Mouse (Mus musculus): ENCODE data around the gene Cd200r4.
"Not testable (repeated sequence)": the region's sequence is repeated elsewhere in the genome, so short reads cannot be mapped to it uniquely, and the experiment has no call there.

Gene Cd200r4

DNA sequence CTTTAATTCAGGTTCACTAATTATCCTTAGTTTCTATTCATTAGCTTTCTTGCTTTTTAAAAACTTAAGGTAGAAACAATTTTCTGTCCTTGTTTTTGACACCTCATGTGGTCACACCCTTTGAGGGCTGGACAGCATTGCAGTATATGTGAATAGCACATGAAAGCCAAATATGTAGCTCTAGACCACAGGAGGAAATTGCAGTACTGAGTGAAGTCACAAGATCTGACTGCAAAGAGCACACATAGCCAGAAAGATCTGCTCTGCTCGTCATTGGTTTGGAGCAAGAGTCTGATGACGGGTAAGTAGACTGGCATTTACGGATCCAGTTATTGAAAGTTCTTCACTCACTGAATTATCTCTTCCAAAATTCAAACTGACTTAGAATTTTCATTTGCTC lies at the start of gene Cd200r4:
Gene Cd200r4, plus strand, starts transcription at position 190 of the 400 bp plus-strand sequence.
- in situ Hi-C loops (cut with MboI, MseI) = no loop called here

DNA sequence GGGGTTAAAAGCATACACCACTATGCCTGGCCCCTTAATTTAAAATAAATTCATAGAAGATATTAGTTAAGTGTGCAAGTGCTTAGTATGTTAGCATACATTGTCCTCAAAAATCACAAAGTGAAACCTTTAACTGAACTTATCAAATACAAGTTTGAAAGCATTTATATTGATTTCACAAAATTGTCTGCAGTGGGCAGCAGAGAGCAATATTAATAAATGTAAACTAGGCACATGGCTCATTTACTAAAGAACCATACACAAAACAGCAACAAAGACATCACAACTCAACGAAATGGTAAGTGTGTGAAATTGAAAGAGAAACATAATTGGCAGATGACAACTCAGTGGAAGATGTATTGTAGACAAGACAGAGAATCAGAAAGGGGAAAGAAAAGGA lies 49.7 kb upstream of the Cd200r4 start:
- in situ Hi-C loops (cut with MboI, MseI) = loop anchor here (5.0 to 25.0 kb wide), 2 partner anchors 325 to 650 kb away; partner anchors contain the start of gene Cd200

DNA sequence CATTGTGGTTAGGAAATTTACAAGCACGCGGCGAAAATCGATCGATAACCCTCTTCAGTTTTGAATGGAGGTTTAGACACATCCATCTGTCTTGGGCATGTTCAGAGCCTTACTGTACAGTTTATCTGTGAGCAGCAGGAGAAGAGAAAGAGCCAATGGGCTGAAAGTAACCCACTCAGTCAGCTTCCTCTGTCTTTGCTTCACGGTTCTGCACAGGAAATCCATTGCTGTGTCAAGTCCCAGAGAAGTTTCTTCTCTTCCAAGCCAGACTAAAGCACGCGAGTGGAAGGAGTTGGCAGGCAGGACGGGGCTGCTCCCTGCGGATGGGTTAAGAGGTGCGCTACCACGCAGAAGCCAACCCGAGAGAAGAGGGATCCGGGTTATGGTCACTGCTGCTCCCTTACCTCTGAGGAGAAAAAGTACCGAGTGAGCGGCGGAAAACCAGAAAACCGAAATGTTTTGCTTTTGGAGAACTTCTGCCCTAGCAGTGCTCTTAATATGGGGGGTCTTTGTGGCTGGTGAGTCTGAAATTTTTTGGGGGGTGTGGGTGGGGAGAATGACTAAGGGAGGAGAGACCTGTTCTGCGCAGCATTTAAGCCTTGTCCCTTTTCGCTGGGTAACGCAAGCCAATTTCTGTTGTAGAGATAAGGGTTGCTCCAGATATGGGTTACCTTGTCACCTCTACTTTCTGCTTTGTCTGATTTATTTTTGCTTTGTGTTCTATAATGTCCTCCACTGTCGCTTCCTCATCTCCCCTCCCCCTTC lies 45.8 kb upstream of the Cd200r4 start, which contains the start of gene Cd200r1:
Gene Cd200r1, plus strand, starts transcription at position 182 of the 765 bp plus-strand sequence.
- in situ Hi-C loops (cut with MboI, MseI) = loop anchor here (25.0 kb wide), 1 partner anchor 647 kb away; the partner anchor contains the start of gene Cd200

DNA sequence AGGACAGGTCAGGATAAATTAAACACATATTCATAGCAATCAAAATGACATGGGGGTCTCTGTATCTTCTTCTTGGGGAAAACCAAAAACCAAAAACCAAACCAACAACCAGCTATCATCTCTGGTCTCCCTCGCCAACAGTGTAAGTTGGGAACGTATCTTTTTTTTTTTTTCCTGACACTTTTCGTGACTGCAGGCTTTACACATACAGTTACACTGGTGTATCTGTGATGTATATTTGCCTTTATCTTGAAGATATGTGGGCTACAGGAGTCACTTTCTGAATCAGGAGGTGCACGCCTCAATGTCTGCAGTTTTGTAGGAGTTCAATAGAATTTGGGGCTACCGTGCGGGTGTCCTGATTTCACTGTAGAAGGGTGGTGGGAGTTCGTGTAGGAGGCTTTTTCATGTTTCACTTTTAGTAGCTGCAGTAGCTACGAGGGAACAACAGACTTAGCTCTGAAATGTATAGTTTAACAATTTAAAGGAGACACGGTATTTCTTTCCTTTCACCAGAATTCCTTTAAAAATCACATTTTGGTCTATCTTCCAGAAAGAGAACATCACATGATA lies 45.1 kb upstream of the Cd200r4 start:
- in situ Hi-C loops (cut with MboI, MseI) = loop anchor here (25.0 kb wide), 1 partner anchor 646 kb away; the partner anchor contains the start of gene Cd200

DNA sequence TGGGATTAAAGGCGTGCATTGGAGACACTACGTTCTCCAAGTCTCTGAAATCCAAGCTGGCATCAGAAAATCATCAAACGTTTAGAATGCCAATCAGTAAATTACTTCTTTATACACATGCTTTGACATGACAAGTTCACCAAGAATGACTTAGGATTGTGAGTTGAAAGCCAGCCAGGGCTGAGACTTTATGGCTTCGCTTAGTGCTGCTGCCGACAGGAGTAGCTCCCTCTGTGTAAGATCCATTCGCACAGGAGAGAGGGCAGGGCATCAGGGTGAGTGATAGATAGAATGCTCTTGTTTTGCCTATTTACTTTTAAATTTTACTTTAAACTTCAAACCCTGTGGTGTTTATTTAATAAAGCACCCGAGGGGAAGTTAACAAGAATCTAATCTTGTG lies 44.0 kb upstream of the Cd200r4 start:
- in situ Hi-C loops (cut with MboI, MseI) = loop anchor here (25.0 kb wide), 1 partner anchor 645 kb away; the partner anchor contains the start of gene Cd200

DNA sequence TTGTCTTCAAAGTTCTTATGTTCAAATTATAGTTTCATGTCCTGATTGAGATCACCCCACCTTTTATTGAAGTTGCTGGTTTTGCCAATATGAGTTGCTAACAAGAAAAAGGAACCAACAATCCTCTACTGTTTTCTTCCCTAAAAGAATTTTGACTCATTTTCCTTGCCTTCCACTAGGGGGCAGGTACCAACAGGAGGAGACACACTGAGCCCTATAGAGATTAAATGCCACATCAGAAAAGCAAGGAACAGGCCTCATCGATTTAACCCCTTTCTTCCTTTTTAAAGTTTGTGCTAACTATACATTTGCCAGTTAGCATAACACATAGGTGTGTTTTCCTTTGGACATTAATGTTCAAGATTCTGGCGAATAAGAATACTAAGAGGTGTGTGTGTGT lies 43.6 kb upstream of the Cd200r4 start:
- in situ Hi-C loops (cut with MboI, MseI) = loop anchor here (25.0 kb wide), 1 partner anchor 644 kb away; the partner anchor contains the start of gene Cd200

DNA sequence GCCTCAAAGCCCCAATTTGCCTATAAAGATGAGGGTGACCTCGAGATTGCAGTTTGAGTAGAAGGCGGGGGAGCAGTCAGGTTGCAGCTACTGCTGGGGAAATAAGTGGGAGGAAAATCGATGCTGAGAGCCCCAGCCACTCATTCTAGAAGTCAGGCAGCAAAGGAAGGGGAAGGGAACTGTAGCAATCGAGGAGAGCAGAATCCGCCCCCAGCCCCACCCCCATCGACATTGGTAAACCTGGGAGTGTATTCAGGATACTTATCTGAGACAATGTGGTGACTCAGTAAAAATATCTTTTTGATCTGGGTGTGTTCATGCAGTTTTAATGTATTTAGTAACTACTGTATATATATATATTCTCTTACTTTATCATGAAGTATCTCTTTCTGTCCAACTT lies 39.0 kb upstream of the Cd200r4 start:
- in situ Hi-C loops (cut with MboI, MseI) = loop anchor here (25.0 kb wide), 1 partner anchor 640 kb away; the partner anchor contains the start of gene Cd200

DNA sequence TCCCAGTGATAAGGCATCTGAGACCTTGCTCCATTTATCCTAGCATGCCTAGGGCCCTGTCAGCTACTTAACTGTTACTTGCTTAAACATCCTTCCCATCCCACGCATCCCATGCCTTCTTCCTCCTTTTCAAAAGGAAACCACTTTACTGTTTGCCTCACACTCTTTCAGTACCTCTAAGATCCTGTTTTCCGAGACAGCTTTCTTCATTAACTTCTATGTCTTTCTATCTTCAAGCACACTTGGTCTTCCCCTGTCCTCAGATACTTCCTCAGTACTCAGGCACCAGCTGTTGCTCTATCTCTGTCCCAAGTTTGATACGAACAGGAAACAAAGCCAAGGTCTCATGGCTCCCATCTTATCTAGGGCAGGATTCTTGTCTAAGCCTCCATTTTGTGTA lies 37.9 kb upstream of the Cd200r4 start:
- in situ Hi-C loops (cut with MboI, MseI) = loop anchor here (25.0 kb wide), 1 partner anchor 639 kb away; the partner anchor contains the start of gene Cd200

DNA sequence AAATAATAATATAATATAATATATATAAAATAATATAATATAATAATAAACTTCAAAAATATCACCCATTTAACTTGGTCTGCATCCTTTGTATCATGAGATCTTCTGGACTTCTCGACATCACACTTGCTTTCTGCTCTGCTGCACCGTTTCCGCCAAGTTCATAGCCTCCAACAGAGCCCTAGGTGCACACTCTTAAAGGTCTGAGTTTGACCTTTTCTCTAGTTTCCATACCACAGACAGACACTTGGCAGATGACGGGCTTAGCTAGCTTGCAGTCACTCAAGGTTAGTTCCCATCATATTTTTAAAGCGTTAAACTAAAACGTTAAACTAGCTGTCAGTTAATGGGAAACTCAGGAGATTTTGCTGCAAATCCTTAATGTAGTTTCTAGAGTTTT lies 37.3 kb upstream of the Cd200r4 start:
- in situ Hi-C loops (cut with MboI, MseI) = loop anchor here (25.0 kb wide), 1 partner anchor 638 kb away; the partner anchor contains the start of gene Cd200

DNA sequence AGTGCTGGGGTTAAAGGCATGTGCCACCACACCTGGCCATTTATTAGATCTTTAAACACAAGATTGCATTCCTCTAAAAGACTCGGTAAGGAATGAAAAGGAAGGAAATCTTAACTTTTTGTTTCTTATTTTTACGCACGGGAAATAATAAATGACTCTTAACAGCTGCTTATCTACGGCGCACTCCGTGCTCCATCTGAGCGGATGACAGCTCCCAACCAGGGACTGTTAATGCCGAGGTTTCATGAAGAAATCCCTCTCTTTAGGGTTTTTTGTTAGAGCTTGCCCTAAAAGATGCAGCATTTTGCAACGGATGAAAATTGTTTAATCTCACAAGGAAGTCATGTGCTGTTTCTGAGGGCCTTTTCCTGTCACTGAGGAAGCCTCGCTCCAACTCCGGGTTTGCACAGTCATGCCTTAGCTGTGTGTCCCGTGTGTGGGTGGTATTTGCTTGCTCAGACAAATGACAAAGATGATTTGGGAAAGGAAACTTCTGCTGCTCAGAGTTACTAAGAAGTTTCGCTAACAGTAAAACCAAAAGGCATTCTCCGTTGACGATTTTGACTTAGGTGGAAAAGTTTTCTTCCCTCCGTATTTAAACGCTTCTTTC lies 32.9 kb upstream of the Cd200r4 start:
- in situ Hi-C loops (cut with MboI, MseI) = no loop called here

DNA sequence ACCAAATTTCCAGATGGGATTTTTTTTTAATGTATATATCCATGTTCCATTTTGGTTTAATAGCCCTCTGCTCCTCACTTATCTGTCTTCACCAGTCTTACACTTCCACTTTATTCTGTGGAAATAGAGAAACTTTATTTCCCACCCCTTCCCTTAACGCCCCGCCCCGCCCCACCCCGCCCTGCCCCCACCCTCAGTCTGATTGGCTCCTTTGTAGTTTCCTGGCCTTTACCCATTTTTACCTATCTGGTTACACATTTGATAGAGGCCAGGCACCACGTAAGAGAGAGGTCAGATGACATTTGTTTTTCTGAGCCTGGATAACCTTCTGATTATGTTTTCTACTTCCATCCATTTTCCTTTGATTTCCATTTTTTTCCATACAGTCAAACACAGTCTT lies 32.0 kb upstream of the Cd200r4 start:
- in situ Hi-C loops (cut with MboI, MseI) = no loop called here

DNA sequence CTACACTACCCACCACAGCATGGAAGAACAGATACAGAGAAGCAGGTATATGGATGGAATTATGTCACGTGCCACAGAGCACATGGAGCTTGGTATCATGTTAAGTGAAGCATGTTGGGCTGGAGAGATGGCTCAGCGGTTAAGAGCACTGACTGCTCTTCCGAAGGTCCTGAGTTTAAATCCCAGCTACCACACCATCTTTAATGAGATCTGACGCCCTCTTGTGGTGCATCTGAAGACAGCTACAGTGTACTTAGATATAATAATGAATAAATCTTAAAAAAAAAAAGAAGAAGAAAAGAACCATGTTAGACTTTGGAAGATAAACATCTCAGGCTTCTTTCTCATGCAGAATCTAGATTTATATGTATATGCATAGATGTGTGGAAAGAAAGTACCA lies 30.8 kb upstream of the Cd200r4 start:
- in situ Hi-C loops (cut with MboI, MseI) = no loop called here

DNA sequence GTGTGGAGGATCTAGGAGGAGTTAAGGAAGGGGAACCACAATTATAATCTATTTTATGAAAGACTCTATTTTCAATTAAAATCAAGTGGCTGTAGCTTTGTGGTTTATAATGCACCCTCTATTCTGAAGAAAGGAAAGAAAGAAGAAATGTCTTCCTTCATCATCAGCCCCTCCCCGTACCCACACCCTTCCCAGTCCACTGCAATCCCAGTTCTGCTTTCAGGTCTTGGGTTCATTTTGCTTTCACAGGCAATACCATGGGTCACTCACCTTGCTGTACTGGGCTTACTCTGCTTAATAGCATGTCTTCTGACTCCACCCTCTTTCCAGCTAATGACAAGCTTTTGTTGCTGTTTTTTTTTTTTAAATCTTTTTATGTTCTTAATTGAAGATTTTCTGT lies 24.6 kb upstream of the Cd200r4 start:
- in situ Hi-C loops (cut with MboI, MseI) = no loop called here

DNA sequence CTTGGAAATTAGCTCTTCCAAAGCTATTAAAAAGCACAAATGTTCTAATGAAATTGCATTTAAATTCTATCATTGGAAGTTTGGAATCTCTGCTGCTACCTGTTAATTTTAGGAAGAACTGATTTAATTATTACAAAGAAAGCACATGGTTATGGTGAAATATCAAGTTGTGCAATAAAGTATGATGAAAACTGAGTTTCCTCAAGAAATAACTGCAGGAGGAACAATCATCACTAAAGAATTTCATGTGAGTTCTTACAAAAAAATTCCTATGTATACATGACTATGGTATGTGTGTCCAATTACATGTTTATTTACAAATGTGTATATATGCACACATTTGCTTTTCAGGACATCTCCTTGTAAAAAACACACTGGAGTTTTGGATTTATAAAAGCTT lies 17.1 kb upstream of the Cd200r4 start:
- in situ Hi-C loops (cut with MboI, MseI) = no loop called here

DNA sequence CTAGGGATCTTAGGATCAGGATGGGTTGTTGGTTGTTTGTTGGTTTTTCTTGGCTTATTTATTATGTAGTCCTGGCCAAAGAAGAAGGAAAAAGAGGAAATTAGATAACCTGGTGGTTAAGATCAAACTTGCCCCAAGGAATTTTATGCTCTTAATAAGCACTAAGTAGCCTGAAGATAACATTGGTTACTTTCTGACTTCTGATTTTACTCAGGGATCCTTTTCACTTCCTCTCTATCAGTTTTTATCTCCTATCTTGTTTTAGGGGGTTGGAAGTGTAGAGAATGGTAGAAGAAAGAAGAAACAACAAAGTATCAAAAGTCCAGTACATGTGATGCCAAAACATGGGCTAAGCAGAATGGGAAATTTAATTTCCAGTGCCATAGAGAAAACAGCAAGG lies 5.6 kb upstream of the Cd200r4 start:
- in situ Hi-C loops (cut with MboI, MseI) = no loop called here

DNA sequence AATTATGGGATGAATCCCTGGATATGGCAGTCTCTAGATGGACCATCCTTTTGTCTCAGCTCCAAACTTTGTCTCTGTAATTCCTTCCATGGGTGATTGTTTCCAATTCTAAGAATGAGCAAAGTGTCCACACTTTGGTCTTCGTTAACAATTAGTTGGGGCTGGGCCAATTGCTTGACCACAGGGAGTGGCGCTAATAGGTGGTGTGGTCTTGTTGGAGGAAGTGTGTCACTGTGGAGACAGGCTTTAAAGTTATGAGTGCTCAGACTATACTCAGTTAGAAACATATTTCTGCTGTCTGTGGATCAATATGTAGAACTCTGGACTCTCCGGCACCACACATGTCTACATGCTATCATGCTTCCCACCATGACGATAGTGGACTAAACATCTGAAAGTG lies 1.3 kb upstream of the Cd200r4 start:
- in situ Hi-C loops (cut with MboI, MseI) = not testable (repeated sequence)

DNA sequence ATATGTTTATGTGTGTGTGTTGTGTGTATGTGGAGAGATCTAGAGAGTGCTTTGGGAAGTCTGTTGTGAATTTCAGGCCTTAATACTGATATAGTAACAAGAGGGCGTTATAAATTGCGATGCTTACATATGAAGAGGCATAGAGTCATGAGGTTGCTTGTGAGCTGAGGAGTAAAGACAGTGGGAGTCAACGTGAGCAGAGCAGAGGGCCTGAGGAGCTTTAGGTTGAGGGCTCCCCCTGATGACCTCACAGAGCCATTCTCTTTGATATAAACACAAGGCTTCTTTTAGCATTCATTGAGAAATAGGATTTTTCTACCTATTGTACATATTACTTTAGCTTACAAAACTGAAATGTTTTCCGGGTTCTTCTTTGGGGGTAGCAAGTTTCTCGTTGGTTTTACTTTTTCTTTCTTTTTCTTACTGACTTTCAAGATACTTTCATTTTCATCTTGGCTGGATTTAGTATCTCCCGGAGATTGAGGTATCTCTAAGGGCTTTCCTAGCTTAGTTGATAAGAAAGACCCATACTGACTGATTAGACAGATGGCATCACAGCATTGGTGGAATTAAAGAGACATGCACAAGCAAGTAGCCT lies 1.0 kb downstream of the Cd200r4 start:
- in situ Hi-C loops (cut with MboI, MseI) = no loop called here

DNA sequence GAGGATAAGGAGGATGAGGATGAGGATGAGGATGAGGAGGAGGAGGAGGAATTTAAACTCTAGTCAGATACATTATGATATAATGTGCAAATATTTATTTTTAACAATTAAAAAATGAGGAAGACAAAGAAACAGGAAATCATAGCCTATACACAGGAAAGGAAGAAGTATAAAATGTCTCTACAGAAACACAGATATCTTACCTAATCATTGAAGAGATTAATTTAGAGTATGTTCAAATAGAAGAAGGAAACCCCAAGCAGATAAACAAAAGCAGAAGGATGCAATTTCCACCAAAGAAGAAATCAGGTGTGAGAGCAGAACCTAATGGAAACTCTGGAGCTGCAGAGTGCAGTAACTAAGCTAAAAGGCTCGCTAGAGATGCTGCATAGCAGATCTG lies 6.5 kb downstream of the Cd200r4 start:
- in situ Hi-C loops (cut with MboI, MseI) = no loop called here

DNA sequence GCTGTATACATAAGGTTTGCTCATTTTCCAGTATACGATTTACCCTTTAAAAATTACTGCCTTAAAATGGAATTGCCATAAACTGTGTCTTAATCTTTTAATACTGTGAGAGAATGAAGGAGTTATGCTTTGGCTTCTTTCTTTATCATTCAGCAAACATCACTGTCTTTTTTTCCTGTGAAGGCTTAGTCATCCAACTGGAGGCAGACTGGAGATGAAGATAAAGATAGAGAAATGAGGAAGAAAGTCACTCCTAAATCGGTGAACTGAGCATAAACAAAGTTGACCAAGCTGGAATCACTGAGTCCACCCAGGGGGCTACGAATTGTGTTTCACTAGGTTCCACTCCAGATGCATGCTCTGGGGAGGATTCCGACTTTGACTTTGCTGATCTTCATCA lies 9.0 kb downstream of the Cd200r4 start:
- in situ Hi-C loops (cut with MboI, MseI) = no loop called here

DNA sequence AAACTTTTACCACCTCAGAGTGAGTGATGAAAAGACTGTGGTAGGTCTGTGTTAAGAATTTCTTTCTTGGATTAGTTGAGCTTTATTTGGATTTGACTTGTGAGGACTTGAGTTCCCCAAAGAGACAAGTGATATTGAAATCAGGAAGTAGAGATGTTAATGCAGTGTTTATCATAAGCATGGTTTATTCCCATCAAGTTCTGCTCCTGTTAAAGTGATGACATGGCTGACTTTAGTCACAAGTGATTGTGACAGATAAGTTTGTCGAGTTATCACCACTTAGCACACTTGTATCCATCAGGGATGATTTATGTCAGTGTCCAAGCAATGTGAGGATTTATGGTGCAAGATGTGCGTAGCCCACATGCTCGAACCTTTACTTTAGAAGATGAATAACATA lies 20.8 kb downstream of the Cd200r4 start:
- in situ Hi-C loops (cut with MboI, MseI) = no loop called here

DNA sequence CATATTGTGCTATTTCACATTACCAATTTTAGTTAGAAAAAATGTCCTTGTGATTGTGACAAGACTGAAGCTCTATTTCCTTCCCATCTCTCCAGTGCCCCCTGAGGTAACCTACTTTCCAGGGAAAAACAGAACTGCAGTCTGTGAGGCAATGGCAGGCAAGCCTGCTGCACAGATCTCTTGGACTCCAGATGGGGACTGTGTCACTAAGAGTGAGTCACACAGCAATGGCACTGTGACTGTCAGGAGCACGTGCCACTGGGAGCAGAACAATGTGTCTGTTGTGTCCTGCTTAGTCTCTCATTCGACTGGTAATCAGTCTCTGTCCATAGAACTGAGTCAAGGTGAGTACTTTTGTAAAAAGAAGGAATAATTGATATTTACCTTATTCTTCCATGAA lies 21.7 kb downstream of the Cd200r4 start:
- in situ Hi-C loops (cut with MboI, MseI) = not testable (repeated sequence)

DNA sequence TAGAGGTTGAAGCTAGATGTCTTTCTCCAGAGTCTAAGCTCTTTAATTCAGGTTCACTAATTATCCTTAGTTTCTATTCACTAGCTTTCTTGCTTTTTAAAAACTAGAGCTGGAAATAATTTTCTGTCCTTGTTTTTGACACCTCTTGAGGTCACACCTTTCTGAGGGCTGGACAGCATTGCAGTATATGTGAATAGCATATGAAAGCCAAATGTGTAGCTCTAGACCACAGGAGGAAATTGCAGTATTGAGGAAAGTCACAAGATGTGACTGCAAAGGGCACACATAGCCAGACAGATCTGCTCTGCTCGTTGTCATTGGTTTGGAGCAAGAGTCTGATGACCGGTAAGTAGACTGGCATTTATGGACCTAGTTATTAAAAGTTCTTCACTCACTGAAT lies 55.3 kb downstream of the Cd200r4 start, which contains the start of gene Cd200r2:
Gene Cd200r2, plus strand, starts transcription at position 301 of the 400 bp plus-strand sequence.
- in situ Hi-C loops (cut with MboI, MseI) = no loop called here

All from T-helper 2 cell (primary cell).